Mouse (Mus musculus) B cell, adult (primary cell): ENCODE results near the gene Xpo1. TPM values are rescaled to one million over a fixed set of nuclear protein-coding genes. Genes with fewer than 3 reads are reported as not detected.

Experiments
- total RNA-seq: library from RNA; stranded (reverse); gene quantifications from 4 replicates; pipeline ENCODE4 v1.2.4, GENCODE M21; 2023; ENCODE audit not compliant: inconsistent age

Xpo1 gene
- total RNA-seq, result 123 to 133 TPM (median 128 TPM) in 4 replicates

DNA sequence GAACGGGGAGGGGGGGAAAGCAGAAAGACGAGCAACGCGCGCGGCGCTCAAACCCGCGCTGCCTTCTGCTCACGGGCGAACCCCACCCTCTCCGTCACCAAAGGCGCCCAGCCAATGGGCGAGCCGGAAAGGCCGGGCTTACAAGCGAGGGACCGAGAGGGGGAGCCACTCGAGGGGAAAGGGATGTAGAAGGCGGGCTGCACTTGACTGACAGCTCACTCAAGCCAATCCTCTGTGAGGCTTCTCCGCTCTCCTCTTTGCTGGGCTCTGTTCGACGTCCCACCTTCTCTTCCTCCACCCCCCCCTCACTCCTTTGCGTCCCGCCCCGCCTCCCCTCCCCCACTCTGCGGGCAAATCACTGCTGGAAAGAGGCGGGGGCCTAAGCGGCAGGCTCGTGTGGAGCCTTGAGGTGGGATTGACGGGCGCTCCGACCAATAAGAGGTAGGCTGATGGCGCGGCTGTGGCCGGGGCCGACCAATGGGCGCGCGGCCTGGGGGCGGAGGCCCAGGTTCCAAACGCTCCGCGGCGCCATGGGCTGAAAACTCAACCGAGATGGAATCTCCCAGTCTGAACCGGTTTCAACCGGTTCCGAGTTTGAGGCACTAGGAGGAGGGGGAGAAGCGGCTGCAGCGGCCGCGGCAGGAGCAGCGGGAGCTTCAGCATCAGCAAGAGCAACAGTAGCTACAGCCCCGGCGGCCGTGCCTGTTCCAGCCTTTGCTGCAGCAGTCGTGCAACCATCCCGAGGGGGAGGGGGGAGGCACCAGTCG is at the start of gene Xpo1:
TSS of gene Xpo1 (plus strand) at position 615 of the 767 bp plus-strand sequence.

DNA sequence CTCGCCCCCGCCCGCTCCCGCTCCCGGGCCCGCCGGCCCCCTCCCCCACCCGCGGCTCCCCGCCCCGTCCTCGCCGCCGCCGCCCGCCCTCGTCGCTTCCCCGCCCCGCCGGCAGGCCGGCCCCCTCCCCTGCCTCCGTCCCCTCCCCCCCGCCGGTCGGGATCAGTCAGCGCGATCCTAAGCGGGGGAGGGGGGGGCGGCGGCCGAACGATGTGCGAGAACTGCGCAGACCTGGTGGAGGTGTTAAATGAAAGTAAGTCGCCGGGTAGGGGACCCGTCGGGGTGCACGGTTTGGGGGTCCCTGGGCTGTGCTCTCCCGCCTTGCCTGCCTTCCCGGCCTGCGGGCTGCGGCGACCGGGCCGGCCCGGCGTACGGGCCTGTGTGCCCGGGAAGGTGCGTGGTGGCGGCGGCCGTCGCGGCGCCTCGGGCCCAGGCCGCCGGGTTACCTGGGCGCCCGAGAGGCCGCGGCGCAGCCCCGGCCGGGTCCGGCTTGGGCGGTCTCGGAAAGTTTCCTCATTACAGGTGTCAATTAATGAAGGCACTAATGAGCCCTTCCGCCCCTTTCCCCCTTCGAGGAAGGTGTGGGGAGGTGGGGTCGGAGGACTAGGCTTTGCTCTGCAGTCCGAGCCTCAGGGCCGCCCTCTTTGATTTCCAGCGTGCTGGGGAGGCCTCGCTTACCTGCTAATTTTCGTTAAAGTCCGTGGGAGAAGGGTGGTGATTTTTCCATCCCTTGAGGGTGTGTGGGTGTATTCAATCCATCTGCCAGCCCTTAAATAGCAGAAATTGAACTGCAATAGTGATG is 51.1 kb downstream of the Xpo1 start, which contains the start of gene Usp34:
TSS of gene Usp34 (plus strand) at position 132 of the 802 bp plus-strand sequence.

Other genes with a start within 250 kb of the Xpo1 start
- gene Fam161a, start 248.5 kb upstream of the Xpo1 start, total RNA-seq, result 4.8 to 5.3 TPM (median 5.0 TPM) in 4 replicates
- gene Usp34, start 50.9 kb downstream of the Xpo1 start, total RNA-seq, result 84.6 to 93.5 TPM (median 87.7 TPM) in 4 replicates
- 42.7 to 58.1 TPM (median 48.3 TPM) in 4 replicates for gene Ahsa2, start 242.0 kb downstream of the Xpo1 start, total RNA-seq